Mouse (Mus musculus): Measurements from ENCODE around the gene Defb23. TPM values are rescaled to one million over a fixed set of nuclear protein-coding genes. Genes with fewer than 3 reads are reported as not detected.
A peak's percentile ranks its signal among the peaks of the same experiment; 100 is the strongest.

Gene Defb23
- polyA plus RNA-seq (2015; fragmentation: Nextera tagmentation; extraction: Ambion mirVana): not detected in 2 replicates

- H3K27me3 ChIP-seq (replicated peaks; ENCODE audit: control insufficient read depth, insufficient read depth, low read length): no peaks in the 10 kb centered on the region
- H3K4me2 ChIP-seq (replicated peaks; ENCODE audit: low read depth): no peak within 1 kb of the TSS
- H3K4me1 ChIP-seq (replicated peaks; ENCODE audit: control insufficient read depth, insufficient read depth, low read length): no peaks in the 10 kb centered on the region
- H3K4me3 ChIP-seq (ENCODE audit: low read depth, low read length): no peak within 1 kb of the TSS
- ATAC-seq: no peak
- H3K9me3 ChIP-seq (ENCODE audit: control insufficient read depth): no peaks in the 10 kb centered on the region
- 89% methylated on average over 3 of the region's 3 CpGs for WGBS
- no peak within 1 kb of the TSS for H3K9ac ChIP-seq (ENCODE audit: low read depth, low read length)
- no peak within 1 kb of the TSS for H3K27ac ChIP-seq (ENCODE audit: low read depth, low read length)
- H3K36me3 ChIP-seq (ENCODE audit: control insufficient read depth, insufficient read depth): no peaks in the 10 kb centered on the region
- no peak for TF ChIP-seq CTCF (IDR thresholded peaks at IDR 0.05; ENCODE audit: low read depth)
These were observed at the start of gene Defb23 for GRCm38 (mm10) chr2:152464570-152465150. Gene Defb23, minus strand, starts transcription at chr2:152464620.

- 89% methylated on average over 1 of the region's 1 CpGs for WGBS
- ATAC-seq: no peak
- H3K9ac ChIP-seq (ENCODE audit: low read depth, low read length): no peak within 1 kb of the TSS
- H3K27ac ChIP-seq (ENCODE audit: low read depth, low read length): no peak within 1 kb of the TSS
- H3K9me3 ChIP-seq (ENCODE audit: control insufficient read depth): no peaks in the 10 kb centered on the region
- no peak within 1 kb of the TSS for H3K4me2 ChIP-seq (replicated peaks; ENCODE audit: low read depth)
- no peaks in the 10 kb centered on the region for H3K27me3 ChIP-seq (replicated peaks; ENCODE audit: control insufficient read depth, insufficient read depth, low read length)
- no peaks in the 10 kb centered on the region for H3K36me3 ChIP-seq (ENCODE audit: control insufficient read depth, insufficient read depth)
- TF ChIP-seq CTCF (IDR thresholded peaks at IDR 0.05; ENCODE audit: low read depth): no peak
- no peak within 1 kb of the TSS for H3K4me3 ChIP-seq (ENCODE audit: low read depth, low read length)
- no peaks in the 10 kb centered on the region for H3K4me1 ChIP-seq (replicated peaks; ENCODE audit: control insufficient read depth, insufficient read depth, low read length)
These were observed 47.2 kb upstream of the Defb23 start, which contains the start of gene Defb26 for GRCm38 (mm10) chr2:152511592-152511991. Gene Defb26, minus strand, starts transcription at chr2:152511692.

GRCm38 (mm10) chr2:152503950-152504349 lies 39.5 kb upstream of the Defb23 start:
- Histone ChIP-seq H3K9me3 (ENCODE audit: control insufficient read depth) (no peaks in the 10 kb centered on the region), H3K27me3 (replicated peaks; ENCODE audit: control insufficient read depth, insufficient read depth, low read length) (no peaks in the 10 kb centered on the region), H3K36me3 (ENCODE audit: control insufficient read depth, insufficient read depth) (no peaks in the 10 kb centered on the region), H3K27ac (ENCODE audit: low read depth, low read length) (no peak overlapping the region), H3K4me3 (ENCODE audit: low read depth, low read length) (no peak overlapping the region), H3K4me2 (replicated peaks; ENCODE audit: low read depth) (no peak overlapping the region), H3K9ac (ENCODE audit: low read depth, low read length) (no peak overlapping the region), H3K4me1 (replicated peaks; ENCODE audit: control insufficient read depth, insufficient read depth, low read length) (no peaks in the 10 kb centered on the region)
- ATAC-seq: no peak
- 88% methylated on average over 2 of the region's 2 CpGs for WGBS
- TF ChIP-seq CTCF (IDR thresholded peaks at IDR 0.05; ENCODE audit: low read depth): no peak

GRCm38 (mm10) chr2:152500863-152501229 lies 36.4 kb upstream of the Defb23 start:
- WGBS: 79% methylated on average over 6 of the region's 6 CpGs
- ATAC-seq: no peak
- H3K4me3 ChIP-seq (ENCODE audit: low read depth, low read length): no peak overlapping the region
- no peak overlapping the region for H3K27ac ChIP-seq (ENCODE audit: low read depth, low read length)
- no peak overlapping the region for H3K9ac ChIP-seq (ENCODE audit: low read depth, low read length)
- no peaks in the 10 kb centered on the region for H3K4me1 ChIP-seq (replicated peaks; ENCODE audit: control insufficient read depth, insufficient read depth, low read length)
- H3K36me3 ChIP-seq (ENCODE audit: control insufficient read depth, insufficient read depth): no peaks in the 10 kb centered on the region
- H3K27me3 ChIP-seq (replicated peaks; ENCODE audit: control insufficient read depth, insufficient read depth, low read length): no peaks in the 10 kb centered on the region
- peak; percentile 48 for TF ChIP-seq CTCF (IDR thresholded peaks at IDR 0.05; ENCODE audit: low read depth)
- H3K4me2 ChIP-seq (replicated peaks; ENCODE audit: low read depth): no peak overlapping the region
- H3K9me3 ChIP-seq (ENCODE audit: control insufficient read depth): no peaks in the 10 kb centered on the region

- Histone ChIP-seq H3K27ac (ENCODE audit: low read depth, low read length) (no peak overlapping the region), H3K27me3 (replicated peaks; ENCODE audit: control insufficient read depth, insufficient read depth, low read length) (no peaks in the 10 kb centered on the region), H3K36me3 (ENCODE audit: control insufficient read depth, insufficient read depth) (no peaks in the 10 kb centered on the region), H3K9ac (ENCODE audit: low read depth, low read length) (no peak overlapping the region), H3K4me2 (replicated peaks; ENCODE audit: low read depth) (no peak overlapping the region), H3K4me3 (ENCODE audit: low read depth, low read length) (no peak overlapping the region), H3K9me3 (ENCODE audit: control insufficient read depth) (no peaks in the 10 kb centered on the region), H3K4me1 (replicated peaks; ENCODE audit: control insufficient read depth, insufficient read depth, low read length) (no peaks in the 10 kb centered on the region)
- WGBS: 77% methylated on average over 7 of the region's 7 CpGs
- ATAC-seq: no peak
- TF ChIP-seq CTCF (IDR thresholded peaks at IDR 0.05; ENCODE audit: low read depth): no peak
These were observed 35.9 kb upstream of the Defb23 start for GRCm38 (mm10) chr2:152500204-152500862.

- no peaks in the 10 kb centered on the region for H3K9me3 ChIP-seq (ENCODE audit: control insufficient read depth)
- H3K4me2 ChIP-seq (replicated peaks; ENCODE audit: low read depth): no peak overlapping the region
- H3K36me3 ChIP-seq (ENCODE audit: control insufficient read depth, insufficient read depth): no peaks in the 10 kb centered on the region
- H3K27me3 ChIP-seq (replicated peaks; ENCODE audit: control insufficient read depth, insufficient read depth, low read length): no peaks in the 10 kb centered on the region
- H3K4me3 ChIP-seq (ENCODE audit: low read depth, low read length): no peak overlapping the region
- H3K27ac ChIP-seq (ENCODE audit: low read depth, low read length): no peak overlapping the region
- no peaks in the 10 kb centered on the region for H3K4me1 ChIP-seq (replicated peaks; ENCODE audit: control insufficient read depth, insufficient read depth, low read length)
- TF ChIP-seq CTCF (IDR thresholded peaks at IDR 0.05; ENCODE audit: low read depth): no peak
- 65% methylated on average over 6 of the region's 6 CpGs for WGBS
- no peak overlapping the region for H3K9ac ChIP-seq (ENCODE audit: low read depth, low read length)
- no peak for ATAC-seq
These were observed 33.6 kb upstream of the Defb23 start for GRCm38 (mm10) chr2:152498020-152498419.
